Mouse (Mus musculus) kidney, postnatal 4 days (tissue): ENCODE measurements at regions not wholly inside any gene's neighbourhood (a gene's known extent, or its start where the extent isn't known, plus 50 kb on each side); places are given as distances from the start of the nearest gene placed in this dataset.

Experiments
- DNase-seq, 2 experiments: peaks; one replicate each; pipeline ENCODE4 v3.0.0; 2021; ENCODE audit warnings: mixed read lengths in 2 of 2

DNA sequence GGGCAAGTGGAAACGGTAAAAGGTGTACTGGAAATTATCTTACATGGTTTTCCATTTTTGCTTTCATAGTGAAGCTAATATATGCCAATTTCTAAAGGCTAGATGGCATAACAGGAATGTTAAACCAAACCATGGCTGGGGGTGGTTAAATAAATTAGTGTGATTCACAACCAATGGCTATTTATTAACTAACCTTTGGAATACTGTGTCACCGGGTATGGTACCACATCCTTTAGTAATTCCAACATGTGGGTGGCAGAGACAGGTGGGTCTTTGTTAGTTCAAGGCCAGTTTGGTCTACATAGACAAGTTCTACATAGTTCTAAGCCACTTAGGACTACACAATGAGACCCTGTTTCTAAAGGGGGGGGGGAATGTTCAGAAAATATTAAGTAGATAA, 179.8 kb upstream of the Plxnc1 start:
- no peak for DNase-seq

DNA sequence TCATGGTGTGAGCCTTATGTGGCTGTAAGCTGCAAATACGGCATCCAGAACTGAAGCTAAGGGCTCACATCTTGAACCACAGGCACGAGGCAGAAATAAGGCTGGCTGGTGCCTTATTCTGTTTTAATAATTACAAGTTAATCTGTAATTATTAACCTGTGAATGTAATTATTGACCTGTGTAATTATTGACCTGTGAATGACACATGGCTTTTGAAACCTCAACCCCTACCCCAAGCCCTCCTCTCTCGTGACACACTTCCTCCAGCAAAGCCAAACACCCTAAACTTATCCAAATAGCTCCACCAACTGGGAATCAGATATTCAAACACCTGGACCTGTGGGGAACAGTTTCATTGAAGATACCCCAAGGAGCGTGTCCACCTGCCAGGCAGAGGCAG, 175.4 kb upstream of the Plxnc1 start:
- DNase-seq = peak in 1 of 2 experiments; percentile 22

DNA sequence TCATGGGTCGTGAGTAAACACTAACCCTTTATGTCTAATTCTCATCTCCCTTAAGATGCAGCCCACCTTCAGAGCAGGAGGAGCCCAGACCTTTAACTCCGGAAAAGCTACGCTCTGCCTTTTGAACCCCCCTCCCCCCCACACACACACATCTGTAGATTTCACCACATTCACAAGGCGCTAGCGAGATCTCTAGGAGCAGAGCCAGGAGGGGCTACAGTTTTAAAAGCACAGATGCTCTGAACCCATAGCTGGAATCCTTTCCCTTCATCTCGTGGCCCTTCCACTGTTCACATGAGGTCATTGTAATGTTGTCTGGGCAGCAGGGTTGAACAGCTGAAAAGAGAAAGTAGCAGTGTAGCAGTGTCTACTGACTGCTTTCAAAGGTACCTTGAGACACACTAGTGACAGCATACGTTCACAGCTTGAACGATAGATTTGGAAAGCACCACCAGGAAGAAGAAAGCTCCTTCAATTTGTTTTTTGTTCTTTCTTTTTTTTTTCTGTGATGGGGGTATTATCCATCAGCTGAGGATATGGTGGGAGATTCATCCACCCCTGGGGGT, 174.2 kb upstream of the Plxnc1 start:
- DNase-seq = no peak

DNA sequence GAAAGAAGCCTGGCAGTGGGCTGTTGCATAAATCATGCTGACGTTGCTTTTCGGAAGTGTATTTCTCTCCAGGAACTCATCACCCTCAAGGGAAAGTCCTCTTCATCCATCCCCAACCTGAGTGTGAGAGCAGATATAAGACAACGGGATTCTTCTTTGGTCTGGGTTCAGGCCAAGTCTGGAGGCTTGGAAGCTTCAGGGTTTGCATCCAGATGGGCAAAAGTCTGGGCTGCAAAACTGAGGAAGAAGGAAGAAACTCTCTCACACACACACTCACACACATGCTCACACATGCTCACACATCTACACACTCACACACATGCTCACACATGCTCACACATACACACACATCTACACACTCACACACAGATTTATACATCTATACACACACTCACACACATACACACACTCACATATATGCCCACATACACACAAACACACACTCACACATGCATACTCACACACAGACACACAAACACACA, 173.1 kb upstream of the Plxnc1 start:
- no peak for DNase-seq

DNA sequence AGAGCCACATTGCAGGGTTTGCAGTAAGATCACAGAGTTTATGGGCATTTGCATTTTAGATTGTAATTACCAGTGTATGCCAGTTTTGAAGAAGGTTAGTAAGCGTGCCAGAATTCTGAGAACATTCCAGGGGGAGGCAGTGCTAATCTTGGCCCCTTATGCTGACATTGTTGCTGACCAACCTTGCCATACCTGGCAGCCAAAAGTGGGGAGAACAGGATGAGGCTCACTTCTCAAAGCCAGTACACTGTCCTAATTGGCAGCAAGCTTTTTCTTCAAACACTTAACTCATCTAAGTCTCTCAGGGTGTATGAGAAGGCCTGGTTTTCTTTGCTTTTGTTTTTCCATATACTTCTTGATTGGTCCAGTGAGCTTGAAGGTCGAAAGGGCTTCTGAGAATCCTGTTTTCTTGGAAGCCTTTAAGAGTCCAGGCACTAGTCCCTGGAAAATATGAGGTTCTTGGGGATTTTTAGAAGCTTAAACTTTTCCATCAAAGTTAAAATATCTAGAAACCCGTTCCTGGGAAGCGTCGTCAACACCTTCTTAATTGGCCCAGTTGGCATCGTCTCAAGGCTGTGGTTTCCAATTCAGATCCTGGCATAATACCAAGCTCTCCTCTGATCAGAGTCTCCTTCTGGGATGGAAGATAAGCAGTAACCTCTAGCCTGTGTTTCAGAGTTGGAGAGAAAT, 172.6 kb upstream of the Plxnc1 start:
- DNase-seq = peak; percentile 26 to 32

DNA sequence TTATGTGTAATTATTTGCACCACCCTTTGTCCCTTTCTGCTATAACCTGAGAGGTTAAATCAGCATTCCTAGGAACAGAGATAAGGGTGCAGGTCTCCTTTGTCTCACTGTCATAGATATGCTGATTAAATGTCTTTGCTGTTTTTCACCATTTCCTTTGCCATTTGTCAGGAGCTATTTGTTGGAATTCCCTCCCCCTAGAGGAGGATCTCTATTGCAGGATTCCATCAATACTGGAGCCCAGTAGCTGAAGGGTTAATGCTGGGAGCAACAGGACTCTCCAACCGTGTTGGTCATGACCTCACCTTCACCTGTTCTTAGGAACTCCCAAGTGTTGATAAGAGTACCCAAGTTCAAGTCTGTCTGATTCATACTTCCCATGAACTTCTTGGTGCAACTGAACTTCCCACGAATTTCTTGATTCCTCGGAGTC, 172.0 kb upstream of the Plxnc1 start:
- DNase-seq = no peak

DNA sequence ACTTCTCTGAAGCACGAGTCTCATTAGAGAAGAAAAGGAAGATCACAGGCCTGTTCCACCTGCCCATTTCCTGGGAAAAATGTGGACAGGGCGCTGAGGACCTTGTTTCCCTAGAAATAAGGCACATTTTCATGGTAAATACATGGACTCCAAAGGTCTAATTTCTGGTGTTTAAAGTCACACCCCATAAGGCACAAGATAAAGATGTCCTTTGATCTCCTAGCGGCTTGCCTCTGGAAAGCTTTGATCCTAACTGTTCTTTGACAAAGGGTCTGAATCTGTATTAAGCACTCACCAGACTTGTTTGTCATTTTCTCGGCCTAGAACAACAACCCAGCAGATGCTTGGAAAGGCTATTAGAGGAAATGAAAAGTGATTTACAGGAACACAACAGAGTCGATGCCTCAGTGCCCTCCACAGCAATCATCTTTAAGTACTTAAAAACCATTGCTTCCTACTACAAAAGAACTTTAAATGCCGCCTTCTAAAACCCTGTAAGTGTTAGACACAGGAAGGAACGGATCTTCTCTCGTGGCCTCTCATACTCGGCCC, 168.3 kb upstream of the Plxnc1 start:
- DNase-seq = no peak

DNA sequence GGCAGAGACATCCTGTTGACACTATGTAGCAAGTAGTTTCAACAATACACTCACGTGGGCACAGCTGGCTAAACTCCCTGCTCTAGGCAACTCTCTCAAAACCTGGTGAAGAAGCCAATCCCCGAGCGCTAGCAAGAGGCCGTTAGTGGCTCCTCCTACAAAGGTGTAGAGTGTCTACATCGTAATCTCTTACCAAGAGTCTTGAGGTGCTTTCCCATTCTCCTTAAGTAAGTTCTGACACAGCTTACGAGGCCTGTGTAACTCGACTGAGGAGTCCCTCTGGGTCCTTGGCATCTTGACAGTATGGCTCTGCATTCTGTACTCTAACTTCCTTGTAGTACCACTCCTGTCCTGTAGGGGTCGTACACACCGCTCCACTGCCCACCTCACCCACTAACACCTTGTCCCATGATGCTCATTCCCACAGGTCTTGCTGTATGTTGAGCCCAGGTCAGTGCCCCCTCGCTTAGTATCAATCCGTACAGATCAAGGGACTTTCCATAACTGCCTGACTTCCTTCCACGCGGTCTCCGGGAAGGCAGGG, 167.7 kb upstream of the Plxnc1 start:
- peak in 1 of 2 experiments; percentile 32 for DNase-seq

DNA sequence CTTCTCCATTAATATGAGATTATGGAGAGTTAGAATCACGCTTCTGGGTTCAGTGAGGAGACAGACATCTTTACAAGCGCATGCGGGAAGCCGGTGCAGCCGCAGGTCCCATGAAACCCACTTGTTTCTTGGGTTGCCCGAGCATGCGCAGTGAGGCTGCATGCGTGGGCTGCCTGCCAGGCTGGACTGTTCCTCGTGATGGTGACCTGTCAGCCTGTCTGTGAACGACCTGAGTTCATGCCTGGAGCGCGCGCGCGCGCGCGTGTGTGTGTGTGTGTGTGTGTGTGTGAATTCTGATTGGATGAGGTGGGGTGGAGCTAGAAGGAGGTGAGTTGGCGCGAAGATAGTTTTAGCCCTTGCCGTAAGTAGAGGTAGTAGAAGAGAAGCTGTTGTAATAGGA, 166.2 kb upstream of the Plxnc1 start:
- no peak for DNase-seq

DNA sequence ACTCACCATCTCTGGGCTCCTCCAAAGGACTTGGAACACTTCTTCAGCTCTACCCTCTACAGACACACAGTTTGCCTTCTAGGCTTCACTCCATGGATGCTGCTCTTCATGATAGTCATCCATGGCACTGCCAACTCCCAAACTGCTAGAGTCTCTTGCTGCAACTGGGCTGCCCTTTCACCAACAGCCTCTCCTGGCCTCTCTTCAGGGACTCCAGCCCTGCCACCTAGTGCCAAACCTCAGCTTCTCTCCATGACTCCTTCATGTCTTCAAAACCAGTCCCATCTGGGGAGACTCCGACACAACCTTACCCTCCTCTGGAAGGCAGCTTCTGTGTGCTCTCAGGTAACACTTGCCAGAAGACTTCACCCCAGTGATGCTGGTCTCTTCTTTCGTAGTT, 164.9 kb upstream of the Plxnc1 start:
- DNase-seq = no peak

DNA sequence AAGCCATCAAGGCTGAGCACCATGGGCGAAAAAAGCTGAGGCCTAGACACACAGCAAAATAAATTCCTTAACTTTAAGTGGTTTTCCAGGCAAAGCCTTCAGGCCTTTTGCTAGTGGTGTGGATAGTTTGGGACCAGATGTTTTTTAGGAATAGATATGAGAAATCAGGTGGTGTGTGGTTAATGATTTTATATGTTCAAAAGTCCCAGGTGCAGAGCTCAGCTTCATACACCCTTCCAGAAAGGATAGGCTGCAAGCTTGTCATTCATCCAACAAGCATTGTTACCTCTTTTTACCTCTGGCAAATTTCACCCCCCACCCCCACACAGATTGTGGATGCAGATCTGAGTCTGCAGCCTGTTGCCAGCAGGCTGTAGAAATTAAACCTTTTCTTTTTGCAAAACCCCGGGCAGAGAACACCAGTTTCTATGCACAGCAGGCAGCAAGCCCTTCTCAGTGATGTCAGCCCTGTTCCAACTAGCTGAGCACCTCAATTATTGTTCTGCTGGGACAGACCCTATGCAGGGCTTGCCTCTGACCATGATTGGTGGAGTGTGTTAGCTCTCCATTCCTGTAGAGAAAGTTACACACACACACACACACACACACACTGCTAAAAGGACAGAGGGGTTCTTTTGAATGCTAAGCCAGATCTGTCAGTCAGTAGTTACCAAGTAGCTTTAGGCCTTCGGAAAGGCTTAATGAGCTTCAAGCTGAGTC, 163.1 kb upstream of the Plxnc1 start:
- no peak for DNase-seq

DNA sequence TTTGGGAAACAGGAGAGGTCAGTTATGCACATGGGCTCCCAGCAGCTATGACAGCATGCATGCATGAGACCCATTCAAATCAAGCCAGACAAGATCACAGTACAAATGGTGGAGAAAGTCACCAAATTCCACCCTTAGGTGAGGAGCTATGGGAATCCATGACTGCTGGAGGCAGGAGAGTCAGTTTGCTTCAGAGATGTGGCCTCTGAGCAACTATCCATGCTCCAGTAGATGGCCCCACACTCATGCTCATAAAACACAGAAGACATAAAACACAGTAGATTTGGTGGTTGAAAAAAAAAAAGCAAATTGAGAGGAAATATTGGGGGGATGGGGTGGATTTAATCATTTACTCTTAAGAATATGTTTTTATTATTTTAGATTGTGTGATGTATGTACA, 159.2 kb upstream of the Plxnc1 start:
- peak in 1 of 2 experiments; percentile 41 for DNase-seq

DNA sequence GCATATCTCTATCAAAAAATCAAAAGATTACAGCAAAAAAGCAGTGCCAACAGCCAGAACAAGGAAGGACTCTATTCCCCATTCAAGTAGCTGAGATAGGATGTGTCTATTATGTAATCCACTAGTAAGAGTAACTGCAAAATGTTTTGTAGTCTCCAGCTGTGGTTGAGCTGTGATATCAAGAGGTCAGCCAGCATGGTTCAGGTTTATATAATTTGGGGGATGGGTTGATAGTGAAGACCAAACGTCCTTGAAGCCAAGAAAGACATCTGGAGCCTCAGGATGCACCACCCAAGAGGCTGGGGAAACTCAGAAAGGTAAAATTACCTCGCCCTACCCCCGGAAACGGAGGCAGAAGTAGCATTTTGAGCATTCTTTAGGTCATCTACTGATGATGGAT, 158.3 kb upstream of the Plxnc1 start:
- no peak for DNase-seq

DNA sequence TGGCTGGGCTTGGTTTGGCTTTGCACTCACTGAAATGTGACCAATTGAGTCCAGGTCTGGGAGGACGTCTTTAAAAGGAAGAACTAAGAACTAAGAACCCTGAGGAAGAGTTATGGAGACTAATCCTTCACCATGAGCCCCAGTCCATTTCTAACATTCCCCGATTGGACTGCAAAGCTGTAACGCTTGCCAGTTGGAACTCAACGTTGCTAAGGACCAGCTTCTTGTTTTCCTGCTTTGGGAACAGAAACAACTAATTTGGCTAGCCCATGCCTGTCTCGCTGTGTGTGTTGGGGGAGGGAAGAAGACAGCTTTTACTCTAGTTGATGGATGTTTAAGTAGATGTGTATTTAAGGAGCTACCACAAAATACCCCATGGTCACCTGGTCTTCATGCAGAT, 155.3 kb upstream of the Plxnc1 start:
- DNase-seq = peak in 1 of 2 experiments; percentile 29

DNA sequence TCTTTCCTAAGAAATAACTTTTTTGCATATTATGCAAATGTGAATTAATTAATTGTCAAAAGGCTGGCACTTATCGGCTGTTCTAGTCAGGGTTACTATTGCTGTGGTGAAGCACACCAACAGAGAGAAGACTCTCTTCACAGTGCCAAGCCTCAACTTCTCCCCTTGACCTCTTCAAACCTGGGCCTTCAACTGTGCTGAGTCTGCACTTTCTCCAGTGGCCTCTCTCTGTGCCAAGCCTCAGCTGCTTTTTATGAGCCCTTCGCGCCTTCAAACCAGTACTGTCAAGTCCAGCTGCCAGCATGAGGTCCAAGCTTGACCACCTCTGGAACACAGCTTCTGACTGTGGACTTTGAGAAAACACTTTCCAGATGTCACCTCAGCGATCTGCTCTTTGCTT, 151.2 kb upstream of the Plxnc1 start:
- no peak for DNase-seq

DNA sequence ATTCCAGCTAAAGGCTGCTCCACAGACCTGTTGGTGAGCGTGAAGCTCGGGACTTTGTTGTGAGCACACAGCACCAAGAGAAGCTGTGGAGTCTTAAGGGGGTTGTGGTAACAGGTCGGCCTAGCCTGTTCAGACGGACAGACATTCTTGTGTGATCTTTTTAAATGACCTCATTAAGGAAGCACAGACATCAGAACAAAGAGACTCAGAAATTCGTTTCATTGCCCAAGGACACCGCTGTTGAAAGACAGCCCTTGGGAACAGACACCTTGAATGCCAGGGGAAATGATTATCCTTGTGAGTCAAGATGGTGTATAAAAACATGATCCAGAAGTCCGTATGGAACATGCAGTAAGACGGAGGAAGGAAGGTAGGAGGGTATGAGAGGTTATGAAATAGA, 150.1 kb upstream of the Plxnc1 start:
- no peak for DNase-seq

DNA sequence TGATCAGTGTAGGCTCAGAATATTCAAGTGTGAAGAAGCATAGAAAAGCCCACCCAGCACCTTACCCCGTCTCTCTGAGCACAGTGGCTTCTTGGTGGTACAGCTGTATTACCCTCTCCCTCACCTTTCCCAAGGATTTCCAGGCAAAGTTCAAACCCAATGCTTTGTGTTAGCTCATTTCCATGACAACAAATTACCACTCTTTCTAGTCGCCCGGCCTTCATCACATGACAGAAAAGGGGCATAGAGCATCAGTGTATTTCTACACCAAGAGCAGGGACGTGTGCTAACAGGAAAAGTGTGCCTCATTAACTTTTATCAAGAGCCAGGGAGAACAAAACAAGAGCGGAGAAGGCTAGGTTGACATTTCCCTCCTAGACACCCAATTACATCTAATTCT, 148.6 kb upstream of the Plxnc1 start:
- DNase-seq = no peak

DNA sequence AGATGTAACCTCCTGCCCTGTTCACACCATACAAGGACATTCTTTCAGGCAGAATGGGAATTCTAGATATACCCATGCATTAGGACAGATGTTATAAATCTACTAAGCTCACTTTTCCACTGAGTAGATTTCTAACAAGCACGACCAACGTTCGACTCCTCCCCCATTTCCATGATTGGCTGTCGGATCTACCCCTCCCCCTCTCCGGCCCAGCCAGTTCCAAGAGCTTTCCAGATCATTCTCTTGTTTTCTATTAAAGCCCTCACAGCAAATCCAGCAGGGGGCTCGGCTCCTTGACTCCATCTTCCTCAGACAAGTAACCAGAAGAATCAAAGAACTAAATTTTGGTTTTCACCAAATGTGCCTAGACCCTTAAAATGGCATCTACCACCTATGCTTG, 146.5 kb upstream of the Plxnc1 start:
- peak; percentile 39 to 55 for DNase-seq

DNA sequence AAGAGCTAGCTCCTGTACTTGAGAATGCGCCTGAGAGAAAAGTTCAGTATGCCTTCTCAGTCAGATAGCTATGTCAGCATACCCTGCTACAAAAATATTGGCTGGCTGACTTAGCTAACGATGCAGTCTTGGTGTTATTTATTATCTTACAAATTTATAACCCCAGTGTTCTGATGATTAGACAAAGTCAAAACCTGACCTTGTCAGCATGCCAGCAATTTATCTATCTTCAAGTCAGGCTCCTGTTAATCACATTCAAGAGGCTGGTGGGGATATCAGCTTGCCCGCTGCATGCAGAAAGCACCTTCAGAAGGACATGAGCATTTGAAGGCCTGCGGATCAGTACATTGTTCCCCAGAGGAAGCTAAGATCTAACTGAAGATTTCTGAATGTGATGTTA, 146.0 kb upstream of the Plxnc1 start:
- DNase-seq = no peak

DNA sequence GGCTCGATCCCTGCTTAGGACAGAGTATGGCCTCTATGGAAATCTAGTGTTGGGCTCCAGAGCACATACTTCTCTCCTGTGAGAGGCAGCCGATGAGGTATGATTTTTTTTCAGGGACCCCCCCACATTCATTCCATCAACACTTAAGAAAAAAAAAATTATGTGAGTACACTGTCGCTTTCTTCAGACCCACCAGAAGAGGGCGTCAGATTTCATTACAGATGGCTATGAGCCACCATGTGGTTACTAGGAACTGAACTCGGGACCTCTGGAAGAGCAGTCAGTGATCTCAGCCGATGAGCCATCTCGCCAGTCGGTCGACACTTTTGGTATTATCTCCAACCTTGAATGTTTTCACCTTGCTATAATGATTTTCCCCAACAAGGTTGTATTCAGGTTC, 145.4 kb upstream of the Plxnc1 start:
- no peak for DNase-seq

DNA sequence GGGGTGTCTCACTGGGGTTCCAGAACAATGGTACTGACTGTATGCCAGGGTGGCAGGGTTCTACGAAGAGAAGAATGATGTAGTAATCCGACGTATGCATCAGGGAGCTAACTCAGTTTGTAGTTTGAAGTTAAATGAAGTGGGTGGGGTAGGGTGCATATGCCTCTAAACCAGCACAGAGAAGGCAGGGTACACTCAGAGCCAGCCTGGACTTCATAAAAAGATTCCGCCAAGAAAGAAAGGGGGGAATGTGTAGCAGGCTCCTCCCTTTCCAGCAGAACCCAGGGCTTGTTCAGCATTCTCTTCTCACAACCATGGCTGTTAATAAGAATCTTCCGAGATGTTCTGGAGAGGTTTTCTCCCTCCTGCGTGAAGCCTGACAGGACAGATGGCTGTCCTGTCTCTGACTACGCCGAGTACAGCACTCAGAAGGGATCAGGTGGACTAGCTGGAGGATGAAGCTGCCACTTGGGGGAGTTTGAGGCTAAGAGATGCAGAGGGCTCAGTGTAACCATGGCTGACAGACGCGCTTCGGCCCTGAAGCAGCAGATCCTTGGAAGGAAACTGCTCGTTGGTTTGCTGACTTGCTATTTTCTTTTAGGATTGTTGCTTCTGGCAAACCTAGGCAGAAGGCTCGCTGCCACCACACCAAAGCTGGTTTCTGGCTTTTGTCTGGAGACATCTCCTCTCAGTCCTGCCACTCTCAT, 143.4 kb upstream of the Plxnc1 start:
- DNase-seq = peak; percentile 67 to 80

DNA sequence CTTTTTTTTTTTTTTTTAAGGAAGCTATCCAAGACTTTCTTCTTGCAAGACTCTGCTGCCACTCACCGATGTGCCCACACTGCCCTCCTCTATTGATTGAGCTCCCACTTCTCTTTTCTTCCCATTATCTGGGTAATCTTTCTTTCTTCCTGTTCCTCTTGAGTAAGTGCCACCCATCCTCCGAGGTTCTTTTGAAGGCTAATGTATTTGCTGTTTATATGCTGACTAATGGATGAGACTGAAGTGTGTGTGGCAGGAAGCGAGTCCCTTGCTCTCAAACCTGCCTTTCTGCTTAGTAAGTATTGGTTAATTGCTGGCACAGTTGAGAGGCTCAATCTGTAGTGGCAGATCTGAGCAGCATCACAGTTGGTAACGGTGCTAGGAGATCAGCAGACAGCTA, 142.1 kb upstream of the Plxnc1 start:
- no peak for DNase-seq
